Mouse (Mus musculus) heart, adult 2 months (tissue): ENCODE data around the gene Mto1. TPM values are rescaled to one million over a fixed set of nuclear protein-coding genes. Genes with fewer than 3 reads are reported as not detected.
"Not testable (repeated sequence)": the region's sequence is repeated elsewhere in the genome, so short reads cannot be mapped to it uniquely, and the experiment has no call there.

Experiments
- DNase-seq, 2 experiments: peaks; one replicate each; pipeline ENCODE4 v3.0.0; 2021
- H3K27ac ChIP-seq: fragments of 200-600 bp; 2 replicates; pipeline ENCODE4 v1.8.1; 2022
- H3K27me3 ChIP-seq: fragments of 200-500 bp; 2 replicates; pipeline ENCODE4 v1.6.1; 2012; ENCODE audit warnings: mild to moderate bottlenecking, low read length, inconsistent platforms, mixed read lengths; ENCODE audit not compliant: control insufficient read depth, insufficient read depth
- H3K36me3 ChIP-seq: fragments of 200-500 bp; 2 replicates; pipeline ENCODE4 v1.6.1; 2012; ENCODE audit warnings: low read length, inconsistent platforms; ENCODE audit not compliant: control insufficient read depth, insufficient read depth
- H3K4me1 ChIP-seq: fragments of 200-500 bp; 2 replicates; pipeline ENCODE4 v1.6.1; 2011; ENCODE audit warnings: low read length; ENCODE audit not compliant: control insufficient read depth, insufficient read depth
- H3K4me3 ChIP-seq: fragments of 200-600 bp; 2 replicates; pipeline ENCODE4 v1.8.1; 2022
- H3K79me2 ChIP-seq: fragments of 200-500 bp; replicated peaks from 2 replicates; pipeline ENCODE4 v1.6.1; 2012; ENCODE audit warnings: mild to moderate bottlenecking, inconsistent platforms, low read length, moderate library complexity, mixed read lengths; ENCODE audit not compliant: control insufficient read depth, insufficient read depth
- H3K9ac ChIP-seq: fragments of 200-500 bp; 2 replicates; pipeline ENCODE4 v1.6.1; 2012; ENCODE audit warnings: low read depth, mild to moderate bottlenecking, control low read depth, inconsistent platforms, low read length, mixed read lengths
- CTCF ChIP-seq: fragments of 200-600 bp; IDR thresholded peaks from 2 replicates; pipeline ENCODE4 v1.8.1; 2022; ENCODE audit warnings: antibody characterized with exemption, mild to moderate bottlenecking, moderate library complexity
- EP300 ChIP-seq: fragments of 200-500 bp; IDR thresholded peaks from 2 replicates; pipeline ENCODE4 v1.6.1; 2011; ENCODE audit warnings: low read depth, low read length, control low read depth; ENCODE audit not compliant: insufficient read depth
- POLR2A ChIP-seq: fragments of 200-500 bp; IDR thresholded peaks from 2 replicates; pipeline ENCODE4 v1.6.1; 2011; ENCODE audit warnings: mild to moderate bottlenecking, low read depth, low read length, control low read depth; ENCODE audit not compliant: insufficient read depth
- WGBS: fragments of 180-500 bp; shearing (Covaris S2); methylation state at CpG from one replicate; pipeline ENCODE4 v1.1.7; 2018; 5-methylcytosine and 5-hydroxymethylcytosine counted together
- intact Hi-C: fragments of 180-260 bp; cut with DNase I; formaldehyde crosslinking; loops from one replicate; pipeline ENCODE4 v1.15.1; 2025
- polyA plus RNA-seq: library from polyadenylated mRNA; depleted of rRNA; stranded (reverse); fragments of >200 nt; gene quantifications from 2 replicates; pipeline ENCODE4 v1.2.3, GENCODE M21; 2012
- total RNA-seq, 2 experiments: library from RNA; stranded (reverse); gene quantifications; 2 replicates each; pipeline ENCODE4 v1.2.3; 2021

Gene Mto1
- total and polyA plus RNA-seq, 3 experiments, result 15.8 to 27.6 (median 22.5) TPM

DNA sequence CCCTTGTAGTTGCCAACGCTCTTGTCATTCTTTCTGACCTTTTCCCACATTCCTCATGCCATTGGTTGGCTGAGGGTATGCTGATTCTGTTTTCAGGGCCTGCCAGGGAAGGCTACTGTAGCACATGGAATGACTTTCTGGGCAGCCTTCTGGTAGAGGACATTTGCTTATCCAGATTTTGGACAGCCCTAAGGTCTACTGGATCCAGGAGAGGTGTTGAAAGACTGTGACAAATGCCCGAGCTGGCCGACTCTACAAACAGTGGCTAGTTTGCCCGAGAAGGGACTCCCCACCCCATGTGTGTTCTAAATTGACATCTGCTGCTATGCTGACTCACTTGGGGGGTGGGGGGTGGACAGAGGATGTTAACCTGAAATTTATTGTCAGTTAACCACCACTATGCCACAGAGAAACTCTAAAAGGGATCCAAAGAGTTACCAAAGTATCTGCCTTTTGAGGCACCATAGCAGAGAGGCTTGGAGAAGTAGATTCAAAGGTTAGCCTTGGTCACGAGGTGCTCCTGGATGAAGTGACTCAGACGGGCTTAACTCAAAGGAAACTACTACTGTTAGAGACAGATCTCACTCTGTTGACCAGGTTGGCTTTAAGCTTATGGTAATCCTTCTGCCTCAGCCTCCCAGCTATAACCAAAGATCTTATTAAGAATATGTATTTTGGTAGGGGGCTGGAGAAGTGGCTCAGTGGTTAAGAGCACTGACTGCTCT lies 65.9 kb downstream of the Mto1 start:
- TF ChIP-seq CTCF, result no peak
- no peak for TF ChIP-seq POLR2A
- TF ChIP-seq EP300, result 0 out of 2 replicates have a peak, but pooled peaks have one; percentile 60
- 41% methylated on average over 6 of the region's 6 CpGs for WGBS
- peaks cover 2% of the 10 kb centered on the region; the same call in 1 of the 2 replicates for H3K4me1 ChIP-seq
- peak; percentile 34 to 72 for DNase-seq
- H3K9ac ChIP-seq, result no peak overlapping the region
- no peak overlapping the region for H3K27ac ChIP-seq
- no peaks in the 10 kb centered on the region for H3K36me3 ChIP-seq
- intact Hi-C loops, result loop anchor here (2.0 kb wide), 1 partner anchor 23 kb away; no protein-coding TSS in a partner anchor
- H3K27me3 ChIP-seq, result no peaks in the 10 kb centered on the region
- H3K79me2 ChIP-seq, result no peaks in the 10 kb centered on the region
- no peak overlapping the region for H3K4me3 ChIP-seq

DNA sequence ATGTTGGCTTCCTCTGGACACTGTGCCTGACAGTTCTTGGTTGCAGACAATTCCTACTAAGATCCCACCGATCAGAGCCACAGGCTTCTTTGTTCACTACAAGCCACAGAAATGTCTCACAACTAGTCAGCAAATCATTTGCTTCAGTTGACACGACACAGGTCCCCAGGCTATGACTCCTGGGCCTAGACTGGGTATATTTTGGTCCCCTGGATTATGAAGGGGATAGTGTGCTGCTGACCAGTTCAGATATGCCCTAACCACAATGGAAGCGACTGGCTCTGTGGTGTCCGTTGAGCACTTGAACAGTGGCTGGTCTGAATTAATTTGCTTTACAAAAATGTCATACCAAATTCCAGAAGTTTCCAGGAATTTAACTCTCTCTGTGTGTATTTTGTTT lies 66.7 kb downstream of the Mto1 start:
- H3K4me3 ChIP-seq, result no peak overlapping the region
- H3K27me3 ChIP-seq, result no peaks in the 10 kb centered on the region
- no peaks in the 10 kb centered on the region for H3K36me3 ChIP-seq
- no peaks in the 10 kb centered on the region for H3K79me2 ChIP-seq
- H3K4me1 ChIP-seq, result peaks cover 2% of the 10 kb centered on the region; the same call in 1 of the 2 replicates
- TF ChIP-seq POLR2A (no peak), CTCF (no peak)
- 90% methylated on average over 4 of the region's 4 CpGs for WGBS
- H3K9ac ChIP-seq, result no peak overlapping the region
- intact Hi-C loops, result loop anchor here (2.0 kb wide), 1 partner anchor 22 kb away; no protein-coding TSS in a partner anchor
- no peak overlapping the region for H3K27ac ChIP-seq
- DNase-seq, result no peak

DNA sequence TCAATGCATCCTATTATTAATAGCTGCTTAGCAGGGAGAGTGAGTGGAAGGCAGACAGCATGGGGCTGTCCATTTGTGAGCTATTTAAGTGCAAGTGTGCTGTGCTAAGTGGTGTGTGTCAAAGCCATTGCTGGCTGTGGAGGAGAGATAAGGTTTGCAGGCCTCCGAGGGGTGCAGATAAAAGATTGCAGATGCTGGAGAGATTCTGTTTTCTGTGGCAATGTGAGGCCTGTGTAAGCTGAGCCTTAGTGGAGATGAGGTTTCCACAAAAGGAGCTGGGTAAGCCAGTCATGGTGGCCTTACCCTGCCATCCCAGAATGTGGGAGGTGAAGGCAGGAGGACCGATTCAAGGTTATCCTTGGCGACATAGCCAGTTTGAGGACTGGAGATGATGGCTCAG lies 68.1 kb downstream of the Mto1 start:
- H3K4me3 ChIP-seq, result no peak overlapping the region
- no peaks in the 10 kb centered on the region for H3K27me3 ChIP-seq
- TF ChIP-seq EP300, result no peak
- DNase-seq, result no peak
- WGBS, result 49% methylated on average over 3 of the region's 3 CpGs
- intact Hi-C loops, result no loop called here
- H3K9ac ChIP-seq, result no peak overlapping the region
- no peak overlapping the region for H3K27ac ChIP-seq
- no peaks in the 10 kb centered on the region for H3K36me3 ChIP-seq
- peaks cover 2% of the 10 kb centered on the region; the same call in 1 of the 2 replicates for H3K4me1 ChIP-seq
- H3K79me2 ChIP-seq, result no peaks in the 10 kb centered on the region

DNA sequence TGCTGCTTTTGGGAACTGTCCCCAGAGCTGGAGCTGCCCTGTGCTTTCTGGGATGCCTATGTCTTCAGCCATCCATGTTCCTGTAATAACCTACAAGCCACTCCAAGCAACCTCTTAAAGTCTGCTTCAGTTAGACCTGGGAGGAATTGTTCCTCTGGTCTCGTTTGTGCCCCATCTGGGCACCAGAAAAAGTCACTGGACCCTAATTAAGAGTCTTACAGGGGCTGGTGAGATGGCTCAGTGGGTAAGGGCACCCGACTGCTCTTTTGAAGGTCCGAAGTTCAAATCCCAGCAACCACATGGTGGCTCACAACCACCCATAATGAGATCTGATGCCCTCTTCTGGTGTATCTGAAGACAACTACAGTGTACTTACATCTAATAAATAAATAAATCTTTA lies 69.2 kb downstream of the Mto1 start:
- DNase-seq, H3K4me1 ChIP-seq, H3K79me2 ChIP-seq, H3K9ac ChIP-seq, H3K27ac ChIP-seq, H3K27me3 ChIP-seq, H3K4me3 ChIP-seq, intact Hi-C loops, H3K36me3 ChIP-seq: not testable (repeated sequence)
- WGBS, result 87% methylated on average over 3 of the region's 3 CpGs

- H3K9ac ChIP-seq, result no peak overlapping the region
- H3K27ac ChIP-seq, result no peak overlapping the region
- H3K4me1 ChIP-seq, result no peaks in the 10 kb centered on the region
- no peaks in the 10 kb centered on the region for H3K36me3 ChIP-seq
- H3K27me3 ChIP-seq, result no peaks in the 10 kb centered on the region
- TF ChIP-seq EP300 (no peak), POLR2A (no peak), CTCF (no peak)
- DNase-seq, result no peak
- H3K4me3 ChIP-seq, result peak overlapping the region; percentile 44
- H3K79me2 ChIP-seq, result no peaks in the 10 kb centered on the region
- 21% methylated on average over 15 of the region's 15 CpGs for WGBS
- intact Hi-C loops, result no loop called here
Measured at GRCm38 (mm10) chr9:78520127-78520779, 72.2 kb downstream of the Mto1 start.

DNA sequence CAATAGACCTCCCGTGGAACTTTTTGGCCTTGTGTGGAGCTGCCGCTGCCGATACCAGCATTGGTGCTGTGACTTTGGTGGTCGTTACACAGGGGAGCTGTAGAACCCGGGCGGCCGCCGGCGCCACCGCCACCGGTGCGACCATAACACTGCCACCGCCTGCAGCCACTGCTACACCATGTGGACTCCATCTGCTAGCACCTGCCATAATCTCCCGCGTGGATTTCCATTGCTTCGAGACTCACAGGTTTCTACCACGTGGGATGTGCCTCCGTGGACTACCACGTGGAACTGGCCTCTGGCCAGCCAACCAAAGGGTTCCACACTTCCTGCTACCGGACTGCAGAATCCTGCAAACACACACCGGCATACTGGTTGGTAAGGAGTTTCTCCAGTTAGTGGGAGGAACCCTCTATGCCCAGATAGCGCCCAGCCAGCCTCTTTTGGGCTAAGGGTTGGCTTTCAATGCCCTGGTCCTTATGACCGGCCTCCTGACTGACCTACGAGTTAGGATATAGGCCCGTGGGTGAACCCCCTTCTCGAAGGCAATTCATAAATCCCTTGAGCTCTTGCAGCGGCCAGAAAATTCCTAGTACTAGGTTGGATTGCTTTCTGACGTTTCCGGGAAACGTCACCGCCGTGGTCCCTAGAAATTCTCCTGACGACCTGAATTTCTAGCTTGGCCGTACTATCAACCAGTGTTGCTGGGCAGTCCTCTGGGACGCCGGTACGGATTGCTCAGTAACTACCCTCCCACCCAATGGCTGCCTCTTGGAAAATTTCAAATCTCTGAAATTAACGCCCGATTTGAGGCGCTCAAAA lies 73.0 kb downstream of the Mto1 start:
- no peak overlapping the region for H3K27ac ChIP-seq
- 5% methylated on average over 40 of the region's 40 CpGs for WGBS
- no peaks in the 10 kb centered on the region for H3K4me1 ChIP-seq
- no peaks in the 10 kb centered on the region for H3K79me2 ChIP-seq
- no peak overlapping the region for H3K9ac ChIP-seq
- TF ChIP-seq EP300, result no peak
- TF ChIP-seq CTCF, result no peak
- TF ChIP-seq POLR2A, result no peak
- intact Hi-C loops, result no loop called here
- DNase-seq, result peak; percentile 49 to 59
- peak overlapping the region; percentile 44 for H3K4me3 ChIP-seq
- 0 out of 2 replicates have a peak, but pooled peaks cover 1% of the 10 kb centered on the region for H3K27me3 ChIP-seq
- no peaks in the 10 kb centered on the region for H3K36me3 ChIP-seq
